Mouse (Mus musculus) small intestine, adult 2 months (tissue): ENCODE measurements around the gene Ap1ar.

Source experiments
- CTCF ChIP-seq: fragments of 200-500 bp; IDR thresholded peaks from 2 replicates; pipeline ENCODE4 v1.5.1; 2012; ENCODE audit warnings: low read depth, mild to moderate bottlenecking, control low read depth, inconsistent platforms, low read length, moderate library complexity, mixed read lengths; ENCODE audit not compliant: insufficient replicate concordance, insufficient read length; ENCODE audit errors: extremely low read depth
- POLR2A ChIP-seq: fragments of 200-500 bp; IDR thresholded peaks from 2 replicates; pipeline ENCODE4 v1.6.1; 2012; ENCODE audit warnings: low read depth, mild to moderate bottlenecking, control low read depth, inconsistent platforms, low read length, moderate library complexity

GRCm38 (mm10) chr3:127864242-127864641, 26.9 kb upstream of the Ap1ar start:
- TF ChIP-seq POLR2A (no peak), CTCF (no peak)
